Mouse (Mus musculus) kidney, embryonic 14.5 days (tissue): ENCODE data around the gene Uvrag. TPM values are rescaled to one million over a fixed set of nuclear protein-coding genes. Genes with fewer than 3 reads are reported as not detected.

ENCODE experiments used
- ATAC-seq: fragments of 200-750 bp; cut with Nextera tagmentation; 2 replicates; pipeline ENCODE4 v1.8.0; 2017; ENCODE audit warnings: moderate number of reproducible peaks, mild to moderate bottlenecking, moderate TSS enrichment, moderate library complexity; ENCODE audit not compliant: low FRiP score, low TSS enrichment
- H3K27ac ChIP-seq: fragments of 300-500 bp; sonication (generic); 2 replicates; pipeline ENCODE4 v1.5.1; 2014; ENCODE audit warnings: low read depth, mild to moderate bottlenecking, low read length, moderate library complexity, mixed read lengths
- H3K27me3 ChIP-seq: fragments of 300-500 bp; sonication (generic); 2 replicates; pipeline ENCODE4 v1.6.1; 2014; ENCODE audit warnings: mild to moderate bottlenecking, low read length; ENCODE audit not compliant: control insufficient read depth, insufficient read depth
- H3K36me3 ChIP-seq: fragments of 300-500 bp; sonication (generic); 2 replicates; pipeline ENCODE4 v1.6.1; 2014; ENCODE audit warnings: low read length, mixed read lengths; ENCODE audit not compliant: control insufficient read depth, insufficient read depth
- H3K4me1 ChIP-seq: fragments of 300-500 bp; sonication (generic); 2 replicates; pipeline ENCODE4 v1.6.1; 2014; ENCODE audit warnings: low read length, mixed read lengths; ENCODE audit not compliant: control insufficient read depth, insufficient read depth
- H3K4me2 ChIP-seq: fragments of 300-500 bp; sonication (generic); replicated peaks from 2 replicates; pipeline ENCODE4 v1.6.1; 2014; ENCODE audit warnings: low read depth, mild to moderate bottlenecking, low read length
- H3K4me3 ChIP-seq: fragments of 300-500 bp; sonication (generic); 2 replicates; pipeline ENCODE4 v1.5.1; 2014; ENCODE audit warnings: mild to moderate bottlenecking, low read length
- H3K9ac ChIP-seq: fragments of 300-500 bp; sonication (generic); 2 replicates; pipeline ENCODE4 v1.6.1; 2014; ENCODE audit warnings: low read depth, mild to moderate bottlenecking, low read length, moderate library complexity
- H3K9me3 ChIP-seq: fragments of 300-500 bp; sonication (generic); 2 replicates; pipeline ENCODE4 v1.6.1; 2016; ENCODE audit warnings: low read length; ENCODE audit not compliant: control insufficient read depth
- WGBS: fragments of 180-500 bp; shearing (Covaris S2); extraction: QIAGEN DNeasy Blood & Tissue Kit; methylation state at CpG from one replicate; pipeline ENCODE4 v1.1.7; 2014; 5-methylcytosine and 5-hydroxymethylcytosine counted together
- polyA plus RNA-seq: library from polyadenylated mRNA; unstranded; fragments of >200 nt; fragmentation: Nextera tagmentation; extraction: Ambion mirVana; gene quantifications from 2 replicates; pipeline ENCODE4 v1.2.1, GENCODE M21; 2014

Uvrag gene
- polyA plus RNA-seq, 1 experiment from 2014 or later, result 22.7 TPM

- Histone ChIP-seq H3K4me1 (peaks cover 17% of the 10 kb centered on the region), H3K27ac (no peak overlapping the region), H3K27me3 (no peaks in the 10 kb centered on the region), H3K9me3 (no peaks in the 10 kb centered on the region), H3K9ac (no peak overlapping the region), H3K4me2 (no peak overlapping the region), H3K4me3 (no peak overlapping the region), H3K36me3 (no peaks in the 10 kb centered on the region)
- no peak for ATAC-seq
- 53% methylated on average over 4 of the region's 4 CpGs for WGBS
Measured at GRCm38 (mm10) chr7:99014620-99015019, 126.3 kb downstream of the Uvrag start.

DNA sequence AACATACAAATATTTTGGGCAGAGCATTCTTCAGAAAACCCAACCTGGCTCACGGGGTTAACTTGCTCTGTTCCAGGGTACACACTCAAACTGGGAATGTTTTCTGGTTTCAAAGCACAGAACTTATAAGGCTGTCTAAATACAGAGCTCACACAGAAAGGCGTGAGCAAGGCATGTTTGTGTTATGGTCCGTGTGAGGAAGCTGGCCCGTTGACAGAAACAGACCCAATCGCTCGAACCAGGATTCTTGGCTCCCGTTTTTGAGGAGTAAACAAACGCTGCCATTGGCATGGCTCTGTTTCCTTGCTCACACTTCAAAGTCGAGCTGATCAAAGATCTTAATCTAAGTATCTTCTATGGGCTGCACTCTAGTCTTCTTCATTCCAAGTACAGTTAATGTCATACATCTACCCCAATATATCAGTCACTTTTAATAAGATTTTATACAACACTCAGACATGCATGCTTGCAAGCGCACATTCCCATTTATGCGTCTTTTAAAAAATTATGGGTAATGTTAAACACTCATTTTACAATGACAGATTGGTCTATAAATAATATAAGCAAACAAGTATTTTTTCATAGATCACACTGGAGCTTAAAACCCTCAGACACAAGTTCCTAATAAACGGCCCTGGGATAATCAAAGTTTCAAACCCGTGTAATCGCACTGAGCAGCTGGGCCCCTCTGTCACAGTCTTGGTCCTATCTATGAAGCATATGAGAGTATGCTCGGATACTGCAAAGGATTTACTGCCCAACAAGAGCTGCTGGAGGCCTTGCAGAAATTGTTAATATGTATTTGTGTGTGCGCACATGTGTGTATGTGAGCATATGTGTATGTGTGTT is 133.2 kb downstream of the Uvrag start:
- WGBS, result 75% methylated on average over 16 of the region's 16 CpGs
- Histone ChIP-seq H3K4me3 (no peak overlapping the region), H3K4me2 (no peak overlapping the region), H3K9ac (no peak overlapping the region), H3K27me3 (no peaks in the 10 kb centered on the region), H3K9me3 (no peaks in the 10 kb centered on the region), H3K27ac (no peak overlapping the region), H3K4me1 (0 out of 2 replicates have a peak, but pooled peaks cover 5% of the 10 kb centered on the region), H3K36me3 (no peaks in the 10 kb centered on the region)
- ATAC-seq, result no peak

DNA sequence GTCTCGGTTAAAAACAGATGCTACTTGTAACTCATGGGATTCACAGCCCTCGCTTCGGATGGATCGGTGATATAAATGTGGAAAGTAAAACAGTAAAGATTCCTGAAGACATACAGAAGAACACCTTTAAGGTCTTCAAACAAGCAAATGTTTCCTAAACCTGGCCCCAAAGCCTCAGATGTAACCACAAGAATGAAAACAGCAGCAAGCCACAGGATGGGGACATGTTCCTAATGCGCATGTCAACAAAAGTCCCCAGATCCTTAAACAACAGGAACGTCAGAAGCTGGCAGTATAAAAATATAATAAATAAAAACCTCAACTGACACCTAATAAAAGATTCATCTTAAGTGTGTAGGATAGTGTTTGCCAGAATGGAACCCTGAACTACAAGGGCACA is 137.7 kb downstream of the Uvrag start:
- ATAC-seq, result no peak
- Histone ChIP-seq H3K9ac (no peak overlapping the region), H3K4me2 (no peak overlapping the region), H3K27ac (no peak overlapping the region), H3K27me3 (no peaks in the 10 kb centered on the region), H3K9me3 (no peaks in the 10 kb centered on the region), H3K4me3 (no peak overlapping the region), H3K36me3 (no peaks in the 10 kb centered on the region), H3K4me1 (no peaks in the 10 kb centered on the region)
- 83% methylated on average over 6 of the region's 6 CpGs for WGBS

DNA sequence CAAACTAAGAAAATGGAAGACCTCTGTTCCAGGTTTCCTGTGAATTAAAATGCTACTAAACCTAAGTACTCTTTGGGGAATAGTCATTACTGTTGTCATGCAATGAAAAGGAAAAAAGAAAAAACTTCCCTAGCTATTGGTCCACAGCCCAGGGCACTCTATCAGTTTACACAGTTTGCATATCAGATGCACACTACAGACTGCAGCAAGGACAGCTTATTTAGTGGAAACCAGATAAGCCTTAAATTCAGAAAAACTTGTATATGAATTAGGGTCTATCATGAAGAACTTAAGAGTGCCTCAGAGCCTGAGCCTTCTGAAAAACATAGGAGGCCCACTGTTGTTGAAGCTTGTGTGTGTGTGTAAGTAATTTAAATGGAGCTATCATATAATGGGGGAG is 142.2 kb downstream of the Uvrag start:
- Histone ChIP-seq H3K27ac (no peak overlapping the region), H3K4me2 (no peak overlapping the region), H3K9me3 (no peaks in the 10 kb centered on the region), H3K4me3 (no peak overlapping the region), H3K4me1 (0 out of 2 replicates have a peak, but pooled peaks cover 3% of the 10 kb centered on the region), H3K36me3 (no peaks in the 10 kb centered on the region), H3K9ac (no peak overlapping the region), H3K27me3 (no peaks in the 10 kb centered on the region)
- no peak for ATAC-seq

DNA sequence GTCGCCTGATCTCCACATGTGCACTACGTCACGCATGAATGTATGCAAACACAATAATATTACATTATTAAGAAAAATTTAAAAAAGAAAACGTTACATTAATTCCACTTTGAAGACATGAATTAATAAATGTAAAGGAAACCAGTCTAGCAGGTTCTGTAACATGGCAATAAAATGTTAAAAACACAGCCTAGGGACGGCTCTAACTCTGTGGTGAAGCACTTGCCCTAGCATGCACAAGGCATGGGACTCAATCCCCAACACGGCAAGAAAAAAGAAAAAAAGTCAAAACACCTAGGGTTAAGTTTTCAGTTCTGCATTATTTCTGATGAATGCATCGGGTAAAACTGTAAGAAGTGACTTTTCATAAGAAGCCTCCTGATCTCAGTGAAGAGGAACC is 143.2 kb downstream of the Uvrag start:
- Histone ChIP-seq H3K27ac (no peak overlapping the region), H3K9me3 (no peaks in the 10 kb centered on the region), H3K36me3 (no peaks in the 10 kb centered on the region), H3K9ac (no peak overlapping the region), H3K4me3 (no peak overlapping the region), H3K27me3 (no peaks in the 10 kb centered on the region), H3K4me2 (no peak overlapping the region), H3K4me1 (0 out of 2 replicates have a peak, but pooled peaks cover 3% of the 10 kb centered on the region)
- WGBS, result 71% methylated on average over 7 of the region's 7 CpGs
- no peak for ATAC-seq

DNA sequence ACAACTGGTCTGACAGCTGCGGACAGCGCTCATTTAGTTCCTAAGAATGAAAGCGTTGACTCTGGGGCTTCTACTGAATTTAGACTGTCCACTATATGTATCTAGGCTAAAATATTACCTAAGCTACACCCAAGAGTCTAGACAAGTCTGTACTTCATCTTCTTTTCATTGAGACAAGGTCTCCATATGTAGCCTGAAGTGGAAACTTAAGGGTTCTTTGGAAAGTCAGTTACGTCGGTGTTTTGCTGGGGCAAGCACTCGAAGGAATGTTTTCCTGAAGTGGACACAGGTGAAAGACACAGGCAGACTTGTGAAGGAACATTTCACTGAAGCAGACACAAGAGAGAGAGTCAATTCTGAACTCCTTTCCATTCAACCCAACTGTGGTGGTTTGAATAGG is 144.2 kb downstream of the Uvrag start:
- no peak overlapping the region for H3K4me3 ChIP-seq
- WGBS, result 93% methylated on average over 6 of the region's 6 CpGs
- H3K27me3 ChIP-seq, result no peaks in the 10 kb centered on the region
- no peaks in the 10 kb centered on the region for H3K36me3 ChIP-seq
- H3K27ac ChIP-seq, result no peak overlapping the region
- 0 out of 2 replicates have a peak, but pooled peaks cover 3% of the 10 kb centered on the region for H3K4me1 ChIP-seq
- no peak overlapping the region for H3K4me2 ChIP-seq
- no peak overlapping the region for H3K9ac ChIP-seq
- H3K9me3 ChIP-seq, result no peaks in the 10 kb centered on the region
- no peak for ATAC-seq

- ATAC-seq, result no peak
- 0 out of 2 replicates have a peak, but pooled peaks cover 3% of the 10 kb centered on the region for H3K4me1 ChIP-seq
Measured at GRCm38 (mm10) chr7:98995126-98995727, 145.7 kb downstream of the Uvrag start.

DNA sequence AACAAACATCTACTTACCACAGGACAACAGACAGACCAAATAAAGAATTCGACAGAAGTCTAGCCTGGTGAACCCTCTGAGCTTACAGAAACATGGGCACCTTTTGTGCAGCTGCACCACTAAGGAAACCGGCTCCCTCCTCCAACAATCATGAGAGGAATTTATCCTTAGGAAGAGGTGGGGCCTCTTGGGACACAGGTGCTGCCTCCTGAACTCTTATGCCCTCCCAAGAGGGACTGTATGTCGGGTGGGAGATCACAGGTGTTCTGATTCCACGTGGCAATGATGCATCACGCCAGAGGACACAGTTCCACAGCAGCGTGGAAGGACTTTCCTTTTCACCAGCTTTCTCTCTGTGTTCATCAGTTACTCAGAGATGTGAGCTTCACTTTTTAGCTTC is 146.8 kb downstream of the Uvrag start:
- Histone ChIP-seq H3K36me3 (peaks cover 2% of the 10 kb centered on the region), H3K4me2 (no peak overlapping the region), H3K4me3 (no peak overlapping the region), H3K27me3 (no peaks in the 10 kb centered on the region), H3K4me1 (0 out of 2 replicates have a peak, but pooled peaks cover 3% of the 10 kb centered on the region), H3K27ac (no peak overlapping the region), H3K9me3 (no peaks in the 10 kb centered on the region), H3K9ac (no peak overlapping the region)
- WGBS, result 62% methylated on average over 6 of the region's 6 CpGs
- ATAC-seq, result no peak

More at GRCm38 (mm10) chr7:98995126-98995727, 145.7 kb downstream of the Uvrag start:
- 86% methylated on average over 5 of the region's 5 CpGs for WGBS
- Histone ChIP-seq H3K4me3 (no peak overlapping the region), H3K36me3 (no peaks in the 10 kb centered on the region; the same call in 1 of the 2 replicates), H3K4me2 (no peak overlapping the region), H3K27me3 (no peaks in the 10 kb centered on the region), H3K9ac (no peak overlapping the region), H3K9me3 (no peaks in the 10 kb centered on the region), H3K27ac (no peak overlapping the region)

- Histone ChIP-seq H3K9ac (no peak overlapping the region), H3K4me1 (0 out of 2 replicates have a peak, but pooled peaks cover 3% of the 10 kb centered on the region), H3K27me3 (no peaks in the 10 kb centered on the region), H3K27ac (no peak overlapping the region), H3K36me3 (peaks cover 4% of the 10 kb centered on the region), H3K4me3 (no peak overlapping the region), H3K4me2 (no peak overlapping the region), H3K9me3 (no peaks in the 10 kb centered on the region)
- ATAC-seq, result no peak
- WGBS, result 73% methylated on average over 4 of the region's 4 CpGs
Measured at GRCm38 (mm10) chr7:98993395-98993794, 147.5 kb downstream of the Uvrag start.
